Mouse (Mus musculus) bone marrow macrophage, adult 2 months (primary cell): Measurements from ENCODE around the gene Tmco5. TPM values are rescaled to one million over a fixed set of nuclear protein-coding genes. Genes with fewer than 3 reads are reported as not detected.

Experiments used
- H3K27ac ChIP-seq: 2 replicates; pipeline ENCODE4 v1.5.1; 2012; ENCODE audit warnings: low read depth, low read length; ENCODE audit not compliant: insufficient read depth
- H3K4me1 ChIP-seq: 2 replicates; pipeline ENCODE4 v1.6.1; 2012; ENCODE audit warnings: low read length; ENCODE audit not compliant: control insufficient read depth, insufficient read depth
- H3K4me3 ChIP-seq: 2 replicates; pipeline ENCODE4 v1.5.1; 2012; ENCODE audit warnings: mild to moderate bottlenecking, low read length, moderate library complexity; ENCODE audit not compliant: insufficient read depth
- CTCF ChIP-seq: IDR thresholded peaks from 2 replicates; pipeline ENCODE4 v1.5.1; 2012; ENCODE audit warnings: low read depth, mild to moderate bottlenecking, low read length, moderate library complexity
- POLR2A ChIP-seq: IDR thresholded peaks from 2 replicates; pipeline ENCODE4 v1.6.1; 2012; ENCODE audit warnings: mild to moderate bottlenecking, low read depth, low read length, borderline replicate concordance
- polyA plus RNA-seq: library from polyadenylated mRNA; stranded (reverse); fragments of >200 nt; gene quantifications from 2 replicates; pipeline ENCODE4 v1.2.4, GENCODE M21; 2012; ENCODE audit not compliant: missing spikeins, insufficient read depth, insufficient read length

Gene Tmco5
- polyA plus RNA-seq, 1 experiment = not detected

GRCm38 (mm10) chr2:116893316-116893987 lies 15.0 kb downstream of the Tmco5 start:
- peaks cover 9% of the 10 kb centered on the region for H3K4me1 ChIP-seq
- TF ChIP-seq POLR2A (no peak), CTCF (no peak)
- no peak overlapping the region for H3K4me3 ChIP-seq
- H3K27ac ChIP-seq = no peak overlapping the region

- Histone ChIP-seq H3K4me1 (peaks cover 9% of the 10 kb centered on the region), H3K27ac (no peak overlapping the region), H3K4me3 (no peak overlapping the region)
- TF ChIP-seq CTCF = peak; percentile 32; the same call in 1 of the 2 replicates
- TF ChIP-seq POLR2A = no peak
These were observed 15.5 kb downstream of the Tmco5 start for GRCm38 (mm10) chr2:116893988-116894363.

GRCm38 (mm10) chr2:116899615-116900272 lies 21.3 kb downstream of the Tmco5 start:
- H3K4me3 ChIP-seq = peak overlapping the region; percentile 38
- no peak for TF ChIP-seq POLR2A
- peak; percentile 87 for TF ChIP-seq CTCF
- H3K27ac ChIP-seq = peak overlapping the region; percentile 55
- peaks cover 15% of the 10 kb centered on the region for H3K4me1 ChIP-seq

- peak overlapping the region; percentile 38 for H3K4me3 ChIP-seq
- peak overlapping the region; percentile 55 for H3K27ac ChIP-seq
- H3K4me1 ChIP-seq = peaks cover 12% of the 10 kb centered on the region
- TF ChIP-seq POLR2A (no peak), CTCF (no peak)
These were observed 21.9 kb downstream of the Tmco5 start for GRCm38 (mm10) chr2:116900273-116900843.

- TF ChIP-seq CTCF (no peak), POLR2A (no peak)
- no peak overlapping the region for H3K27ac ChIP-seq
- H3K4me3 ChIP-seq = no peak overlapping the region
- peaks cover 23% of the 10 kb centered on the region for H3K4me1 ChIP-seq
These were observed 29.8 kb downstream of the Tmco5 start for GRCm38 (mm10) chr2:116908268-116908667.

- Histone ChIP-seq H3K4me1 (peaks cover 44% of the 10 kb centered on the region), H3K27ac (no peak overlapping the region), H3K4me3 (no peak overlapping the region)
- TF ChIP-seq CTCF = no peak
- no peak for TF ChIP-seq POLR2A
These were observed 34.0 kb downstream of the Tmco5 start for GRCm38 (mm10) chr2:116912334-116913070.

GRCm38 (mm10) chr2:116913677-116914405 lies 35.4 kb downstream of the Tmco5 start:
- TF ChIP-seq CTCF = no peak
- 0 out of 2 replicates have a peak, but pooled peaks have one; percentile 22 for TF ChIP-seq POLR2A
- Histone ChIP-seq H3K4me3 (peak overlapping the region; percentile 38), H3K4me1 (peaks cover 37% of the 10 kb centered on the region), H3K27ac (peak overlapping the region; percentile 98)

- TF ChIP-seq CTCF = no peak
- TF ChIP-seq POLR2A = no peak
- Histone ChIP-seq H3K27ac (peak overlapping the region; percentile 98), H3K4me1 (peaks cover 35% of the 10 kb centered on the region), H3K4me3 (no peak overlapping the region)
These were observed 36.1 kb downstream of the Tmco5 start for GRCm38 (mm10) chr2:116914636-116915035.

GRCm38 (mm10) chr2:116918598-116918997 lies 40.1 kb downstream of the Tmco5 start:
- H3K4me3 ChIP-seq = no peak overlapping the region
- H3K4me1 ChIP-seq = peaks cover 43% of the 10 kb centered on the region
- no peak for TF ChIP-seq CTCF
- TF ChIP-seq POLR2A = no peak
- H3K27ac ChIP-seq = no peak overlapping the region
